Mouse (Mus musculus): ENCODE measurements around the gene Sh3rf1. TPM values are rescaled to one million over a fixed set of nuclear protein-coding genes. Genes with fewer than 3 reads are reported as not detected.

Sh3rf1 gene
- total RNA-seq, 2 experiments from 2014 or later = 8.0 to 8.8 TPM

DNA sequence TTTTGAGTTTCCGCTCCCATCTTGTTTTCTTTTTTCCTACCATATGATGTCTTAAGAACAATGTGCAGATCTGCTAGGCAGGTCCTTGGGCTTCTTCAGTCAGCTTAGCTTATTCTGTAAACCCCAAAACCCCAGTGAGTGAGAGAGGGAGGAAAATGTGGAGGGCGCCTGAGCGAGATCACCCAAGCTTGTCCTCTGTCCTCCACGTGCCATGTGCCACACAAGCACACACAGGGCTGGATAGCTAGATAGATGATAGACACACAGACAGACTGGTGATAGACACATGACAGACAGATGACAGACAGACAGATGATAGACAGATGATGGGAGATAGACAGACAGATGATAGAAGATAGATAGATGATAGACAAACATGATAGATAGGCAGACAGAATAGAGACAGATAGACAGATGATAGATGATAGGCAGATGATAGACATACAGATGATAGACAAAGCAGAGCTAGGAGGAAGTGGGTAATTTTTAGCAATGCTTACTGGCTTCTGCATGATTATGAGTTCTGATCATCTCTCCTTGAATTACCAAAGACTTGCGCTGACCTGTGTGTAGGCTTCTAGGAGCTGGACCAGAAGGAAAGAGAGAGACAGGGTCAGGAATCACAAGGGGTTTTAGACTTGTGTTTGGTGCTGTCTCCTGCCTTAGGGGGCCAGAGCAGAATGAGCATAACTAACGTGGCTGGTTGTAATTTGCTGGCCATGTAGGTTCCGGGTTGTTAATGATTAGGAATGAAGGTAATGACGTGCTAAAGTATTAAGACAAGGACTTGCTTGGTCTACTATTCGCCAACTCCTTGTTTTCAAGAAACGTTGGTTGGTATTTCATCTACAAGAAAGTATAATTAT lies 58.9 kb downstream of the Sh3rf1 start:
- intact Hi-C loops (cut with DNase I) = loop anchor here (5.0 kb wide), 1 partner anchor 55 kb away; no protein-coding TSS in a partner anchor

DNA sequence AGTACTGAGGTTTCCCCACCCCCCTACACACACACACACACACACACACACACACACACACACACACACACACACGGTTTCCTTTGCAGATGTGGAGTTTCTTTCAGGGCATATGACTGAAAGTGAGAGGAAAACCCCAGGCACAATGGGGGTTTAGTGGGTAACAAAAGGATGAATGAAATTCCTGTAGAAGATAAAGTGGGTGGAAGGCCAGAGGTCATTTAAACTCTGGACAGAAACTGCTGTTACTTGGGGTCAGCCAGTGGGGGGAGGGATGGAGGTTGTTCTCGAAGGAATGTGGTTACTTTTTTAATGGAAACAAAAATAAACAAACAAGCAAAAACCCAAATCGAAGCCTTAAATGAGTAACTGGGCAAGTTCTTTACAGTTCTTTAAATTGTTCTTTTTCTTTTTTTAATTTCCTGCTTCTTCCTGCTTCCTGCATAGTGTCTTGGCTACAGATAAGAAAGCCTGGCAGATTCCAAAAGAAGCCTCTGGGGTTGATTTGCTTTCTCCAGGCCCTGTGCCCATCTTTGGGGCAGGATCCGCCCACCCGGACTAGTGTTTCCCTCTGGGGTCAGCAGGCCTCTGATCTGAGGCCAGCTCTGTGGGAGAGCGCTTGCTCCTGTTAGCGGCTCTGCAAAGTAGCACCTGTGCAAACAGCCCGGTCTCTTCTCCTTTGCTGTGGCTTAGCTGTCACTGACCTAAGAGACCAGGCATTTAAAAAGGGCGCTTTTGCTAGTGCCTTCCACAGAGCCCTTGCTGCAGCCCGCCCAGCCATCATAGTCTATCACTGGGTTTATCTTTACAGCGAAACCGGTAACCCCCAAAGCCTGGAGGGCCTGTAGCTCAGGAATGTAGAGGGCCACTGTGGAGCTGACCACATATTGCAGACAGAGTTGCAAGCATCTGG lies 59.8 kb downstream of the Sh3rf1 start:
- DNase-seq = peak; percentile 27 to 28
- intact Hi-C loops (cut with DNase I) = loop anchor here (5.0 kb wide), 1 partner anchor 56 kb away; no protein-coding TSS in a partner anchor

More for the DNA sequence above, 58.9 kb downstream of the Sh3rf1 start:
- no peak for DNase-seq

DNA sequence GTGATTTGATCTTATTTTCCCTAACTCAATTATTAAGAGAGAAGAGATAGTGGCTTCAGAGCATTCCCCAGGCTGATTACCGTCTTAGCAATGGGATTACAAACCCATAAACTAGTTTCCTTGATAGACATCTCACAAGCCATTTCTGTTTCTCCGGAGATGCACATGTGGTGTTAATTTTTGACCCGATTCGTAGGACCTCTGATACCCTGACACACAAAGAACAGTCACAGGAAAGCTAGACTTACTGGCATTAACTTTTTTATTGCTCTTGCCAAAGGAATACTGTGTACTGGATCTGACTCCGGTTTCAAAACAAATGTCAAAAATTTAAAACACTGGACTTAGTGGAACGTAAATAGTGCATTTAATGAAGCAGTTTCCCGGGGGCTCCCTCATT lies 62.2 kb downstream of the Sh3rf1 start:
- no peak for DNase-seq
- intact Hi-C loops (cut with DNase I) = no loop called here

DNA sequence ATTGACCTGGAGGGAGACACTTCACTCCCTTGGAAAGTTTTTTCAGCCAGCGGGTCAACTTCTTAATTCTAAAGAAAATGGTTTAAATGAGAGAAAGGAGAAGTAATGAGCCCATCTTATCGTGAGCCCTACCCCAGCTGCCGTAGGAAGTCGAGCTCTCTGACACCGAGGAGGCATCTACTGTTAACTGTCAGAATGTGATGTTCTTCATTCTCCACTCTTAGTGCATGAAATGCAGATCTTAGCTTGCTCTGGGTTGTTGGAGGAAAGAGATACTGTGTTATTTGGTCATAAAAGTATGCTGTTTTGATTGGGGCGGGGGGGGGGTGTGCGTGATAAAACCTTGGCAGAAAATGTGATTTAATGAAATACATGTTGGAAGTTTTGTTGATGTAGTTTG lies 62.7 kb downstream of the Sh3rf1 start:
- intact Hi-C loops (cut with DNase I) = no loop called here

DNA sequence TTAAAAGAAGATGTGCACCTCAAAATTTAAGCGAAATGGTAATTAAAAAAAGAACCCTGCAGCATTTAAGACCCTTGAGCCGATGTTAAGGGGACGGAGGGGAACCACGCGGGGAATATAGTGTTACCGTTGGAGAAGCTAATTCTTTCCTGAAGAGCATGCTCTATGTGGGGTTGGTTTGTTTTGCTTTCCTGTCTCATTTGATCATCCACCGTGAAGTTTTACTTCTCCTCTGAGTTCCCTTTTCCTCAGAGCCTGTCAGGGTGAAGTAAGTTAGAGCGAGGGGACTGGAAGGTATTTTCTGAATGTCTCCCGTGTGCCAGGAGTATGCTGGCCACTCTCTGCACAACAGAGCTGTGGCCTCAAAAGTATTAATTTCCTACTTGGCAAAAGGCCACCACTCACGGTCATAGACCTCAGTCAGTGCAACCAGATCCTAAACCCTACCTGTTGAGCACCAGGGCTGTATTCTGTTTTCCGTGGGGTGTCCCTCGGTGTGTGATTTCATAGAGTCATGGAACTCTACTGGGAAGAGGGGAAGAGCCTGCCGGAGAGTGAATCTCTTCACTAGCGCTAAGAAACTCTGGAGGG lies 63.2 kb downstream of the Sh3rf1 start:
- intact Hi-C loops (cut with DNase I) = no loop called here
- no peak for DNase-seq

More for the DNA sequence above, 62.7 kb downstream of the Sh3rf1 start:
- DNase-seq = no peak

DNA sequence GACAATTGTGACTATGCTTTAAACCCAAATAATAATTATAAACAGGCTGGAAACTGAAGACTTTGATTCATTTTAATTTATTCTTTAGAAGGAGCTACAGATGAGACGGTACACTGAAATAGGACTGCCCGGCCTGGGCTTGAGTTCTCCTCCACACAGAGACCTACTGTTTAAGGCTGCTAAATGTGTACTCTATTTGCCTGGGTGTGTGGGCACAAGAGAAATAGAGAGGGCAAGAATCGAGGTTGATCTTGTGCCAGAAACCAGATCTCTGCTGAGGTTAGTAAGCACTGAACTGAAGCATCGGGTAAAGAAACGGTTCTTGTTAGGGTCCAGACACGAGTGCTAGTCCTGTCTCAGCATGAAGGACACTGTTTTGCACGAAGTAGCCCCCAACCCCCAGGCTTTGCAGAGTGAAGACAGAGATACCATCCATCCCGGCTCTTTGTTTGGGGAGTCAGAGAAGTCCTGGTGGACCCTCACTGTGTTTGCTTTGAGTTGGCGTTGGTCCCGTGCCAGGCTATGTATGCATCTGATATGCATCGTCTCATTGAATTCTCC lies 64.4 kb downstream of the Sh3rf1 start:
- no peak for DNase-seq
- intact Hi-C loops (cut with DNase I) = no loop called here

DNA sequence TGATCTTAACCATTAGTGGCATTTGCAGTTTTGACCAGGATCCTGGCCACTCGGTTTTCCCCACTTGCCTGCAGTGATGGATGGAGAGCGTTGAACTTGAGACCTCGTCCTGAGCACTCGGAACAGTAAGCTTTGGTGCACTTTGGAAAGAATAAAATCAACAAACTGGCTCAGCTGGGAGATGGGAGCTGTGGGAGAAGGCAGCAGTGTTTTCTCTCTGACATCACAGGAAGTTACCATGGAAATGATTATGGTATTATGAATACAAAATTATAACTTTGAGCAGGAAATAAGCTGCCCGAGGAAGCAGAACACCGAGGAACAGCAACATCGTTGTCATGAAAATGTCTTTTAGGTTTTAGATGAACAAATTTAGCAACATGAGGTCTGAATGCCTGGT lies 65.0 kb downstream of the Sh3rf1 start:
- intact Hi-C loops (cut with DNase I) = no loop called here
- no peak for DNase-seq

DNA sequence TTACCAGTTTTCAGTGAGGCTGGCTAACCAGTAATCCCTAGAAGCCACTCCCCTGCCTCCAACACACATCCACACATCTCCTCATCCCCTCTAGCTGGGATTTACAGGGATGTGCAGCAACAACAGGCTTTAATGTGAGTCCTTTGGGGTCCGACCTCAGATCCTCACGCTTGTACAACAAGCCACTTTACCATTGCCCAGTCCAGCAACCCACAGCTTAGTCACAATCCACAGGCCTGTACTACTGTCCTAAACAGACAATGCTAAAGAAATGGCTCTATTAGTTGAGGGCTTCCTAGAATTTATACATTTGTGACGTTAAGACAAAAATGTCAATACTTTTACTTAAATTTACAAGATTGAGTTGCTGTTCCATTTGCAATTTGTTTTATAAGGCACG lies 71.4 kb downstream of the Sh3rf1 start:
- no peak for DNase-seq
- intact Hi-C loops (cut with DNase I) = no loop called here

DNA sequence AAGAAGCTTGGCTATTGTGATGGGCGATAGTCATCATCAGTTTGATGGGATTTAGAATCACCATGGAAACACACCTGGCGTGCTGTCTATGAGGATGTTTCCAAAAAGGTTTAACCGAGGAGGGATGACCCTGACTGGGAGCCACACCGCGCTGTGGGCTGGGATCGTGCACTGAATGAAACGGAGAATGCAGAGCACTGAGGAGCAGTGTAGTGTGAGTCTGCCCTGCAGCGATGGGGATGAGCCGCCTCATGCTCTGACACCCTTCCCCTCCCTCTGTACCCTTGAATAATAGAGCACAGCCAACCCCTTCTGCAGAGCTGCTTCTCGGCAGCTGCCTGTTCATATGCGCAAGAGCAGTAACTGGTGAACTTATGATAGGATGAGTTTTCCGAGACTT lies 71.8 kb downstream of the Sh3rf1 start:
- intact Hi-C loops (cut with DNase I) = no loop called here
- no peak for DNase-seq

DNA sequence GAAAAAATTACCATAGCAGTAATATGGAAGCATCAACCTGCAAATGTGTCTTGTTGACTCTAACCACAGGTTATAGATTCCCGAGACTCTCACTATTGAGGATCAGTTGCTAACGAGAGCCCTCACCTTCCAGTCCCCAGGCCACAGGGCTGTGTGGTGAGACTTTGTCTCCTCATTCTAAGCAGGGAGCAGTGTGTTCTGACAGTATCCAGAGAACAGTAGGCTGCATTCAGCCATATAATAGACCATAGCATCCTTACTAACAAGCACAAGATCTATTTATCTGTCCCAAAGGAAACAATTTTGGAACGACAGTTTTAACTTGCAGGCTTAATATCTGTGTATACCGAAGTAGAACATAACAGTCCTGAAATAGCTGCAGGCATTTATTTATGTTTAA lies 75.2 kb downstream of the Sh3rf1 start:
- intact Hi-C loops (cut with DNase I) = no loop called here
- no peak for DNase-seq

DNA sequence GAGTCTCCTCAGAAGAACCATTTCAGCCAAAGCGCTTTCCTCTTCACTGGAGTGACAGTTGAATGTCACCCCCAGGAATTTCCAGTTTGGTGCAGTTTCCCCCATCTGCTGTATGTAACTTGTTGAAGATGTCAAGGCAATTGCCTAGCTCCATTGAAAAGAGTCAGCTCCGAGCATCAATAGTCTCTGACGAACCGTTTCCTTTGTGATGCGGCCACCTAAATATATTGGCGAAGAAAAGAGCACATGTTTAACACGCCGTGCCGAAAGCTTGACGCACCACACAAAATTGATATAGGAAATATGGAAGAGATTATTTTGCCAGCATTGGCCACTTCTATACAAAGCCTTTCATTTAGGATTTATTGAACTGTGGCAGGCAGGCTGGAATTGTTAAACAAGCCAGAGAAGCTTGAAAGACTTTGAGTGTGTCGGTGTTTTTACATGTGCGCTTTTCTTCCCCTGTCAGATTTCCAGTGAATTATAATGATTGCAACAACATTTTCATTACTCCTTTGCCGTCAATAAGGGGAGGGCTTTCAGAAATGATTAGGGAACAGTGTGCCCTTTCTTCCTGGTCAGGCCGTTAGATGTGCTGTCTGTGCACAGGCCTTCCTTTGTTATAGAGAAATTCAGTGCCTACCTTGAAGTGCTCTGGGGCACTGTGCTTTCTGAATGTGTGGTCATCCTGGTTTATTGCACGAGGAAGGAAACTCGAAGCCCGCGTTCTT lies 77.8 kb downstream of the Sh3rf1 start:
- intact Hi-C loops (cut with DNase I) = no loop called here
- no peak for DNase-seq

DNA sequence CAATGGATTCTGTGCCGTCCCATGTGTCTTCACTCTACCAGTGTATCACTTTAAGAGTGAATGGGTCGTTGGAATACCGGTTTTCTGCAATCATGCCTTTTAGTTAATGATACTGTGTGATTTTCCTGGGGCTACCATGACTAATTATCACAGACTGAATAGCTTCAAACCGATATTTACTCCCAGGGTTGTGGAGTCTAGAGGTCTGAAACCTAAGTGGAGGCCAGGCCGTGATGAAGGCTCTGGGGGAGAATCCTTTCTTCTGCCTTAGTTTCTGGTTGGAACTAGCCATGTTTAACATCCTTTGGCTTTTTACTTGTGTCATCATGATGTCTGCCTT lies 78.3 kb downstream of the Sh3rf1 start:
- DNase-seq = no peak
- intact Hi-C loops (cut with DNase I) = no loop called here

DNA sequence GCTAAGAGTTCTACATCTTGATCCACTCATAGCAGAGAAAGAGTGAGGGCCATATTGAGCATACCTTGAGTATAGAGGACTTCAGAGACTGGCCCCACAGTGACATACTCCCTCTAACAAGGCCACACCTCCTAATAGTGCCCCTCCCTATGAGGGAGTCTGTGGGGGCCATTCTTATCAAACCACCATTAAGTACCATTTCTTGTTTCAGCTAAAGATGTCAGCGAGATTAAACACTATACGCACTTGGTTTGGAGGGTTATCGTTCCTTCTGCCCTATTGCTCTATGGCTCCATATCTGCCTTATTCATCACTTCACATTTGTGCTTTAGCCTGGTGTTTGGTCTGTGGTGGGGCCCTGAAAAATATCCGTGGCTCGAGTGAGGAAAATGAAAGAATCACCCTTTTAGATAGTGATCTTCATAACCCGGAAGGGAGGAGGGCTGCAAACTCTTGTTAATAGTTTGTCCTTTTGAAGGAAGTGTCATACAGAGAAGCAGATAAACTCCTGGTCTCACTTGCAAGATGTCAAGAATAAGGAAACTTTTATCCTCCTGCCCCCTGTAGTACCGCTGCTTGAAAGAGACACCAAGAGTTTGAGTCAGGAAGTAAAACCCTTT lies 81.9 kb downstream of the Sh3rf1 start:
- intact Hi-C loops (cut with DNase I) = no loop called here
- DNase-seq = no peak

DNA sequence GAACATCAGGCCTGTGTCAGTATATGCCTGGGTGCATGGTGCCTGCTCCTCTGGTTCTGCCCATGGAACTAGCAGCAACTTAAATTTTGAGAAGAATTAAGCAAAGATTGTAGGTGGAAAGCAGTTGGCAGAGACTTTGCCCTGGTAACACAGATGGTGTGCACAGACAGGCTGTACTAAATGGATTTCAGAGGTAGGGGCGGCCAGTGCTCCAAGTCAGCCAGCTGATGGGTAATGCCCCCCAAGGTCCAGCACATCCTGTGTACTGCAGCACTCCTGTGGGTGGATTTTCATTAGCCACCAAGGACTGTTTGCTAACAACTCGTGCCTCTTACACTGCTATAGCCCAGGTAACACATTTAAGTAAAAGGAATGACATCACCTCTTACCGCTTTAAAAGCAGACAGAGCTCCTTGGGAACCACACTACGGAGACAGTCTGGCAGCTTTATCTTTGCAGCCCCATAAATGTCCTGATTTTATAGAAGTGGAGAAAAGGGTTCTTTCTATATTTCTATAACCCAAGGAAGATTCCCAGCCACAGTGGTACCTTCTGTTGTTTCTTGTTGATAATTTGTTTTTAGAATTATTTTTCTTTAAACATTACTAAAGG lies 82.9 kb downstream of the Sh3rf1 start:
- intact Hi-C loops (cut with DNase I) = no loop called here
- DNase-seq = no peak

DNA sequence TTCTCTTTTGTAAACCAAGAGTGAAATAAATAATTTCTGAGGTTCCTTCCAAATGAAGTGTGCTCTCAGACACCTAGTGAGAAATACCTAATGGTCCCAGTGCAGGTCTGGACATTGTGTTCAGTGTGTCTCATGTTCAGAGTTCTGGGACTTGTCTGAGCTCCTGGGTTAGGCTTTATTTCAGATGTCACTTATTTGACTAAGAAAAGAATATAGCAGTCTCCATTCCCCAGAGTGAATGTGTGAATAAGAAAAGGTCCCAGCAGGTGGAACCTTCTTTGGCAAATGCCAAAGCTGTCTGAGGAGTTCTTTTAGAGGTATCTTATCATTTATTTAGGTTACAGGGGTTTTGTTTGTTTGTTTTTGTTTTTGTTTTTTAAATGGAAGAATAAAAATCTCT lies 85.2 kb downstream of the Sh3rf1 start:
- intact Hi-C loops (cut with DNase I) = no loop called here
- no peak for DNase-seq

DNA sequence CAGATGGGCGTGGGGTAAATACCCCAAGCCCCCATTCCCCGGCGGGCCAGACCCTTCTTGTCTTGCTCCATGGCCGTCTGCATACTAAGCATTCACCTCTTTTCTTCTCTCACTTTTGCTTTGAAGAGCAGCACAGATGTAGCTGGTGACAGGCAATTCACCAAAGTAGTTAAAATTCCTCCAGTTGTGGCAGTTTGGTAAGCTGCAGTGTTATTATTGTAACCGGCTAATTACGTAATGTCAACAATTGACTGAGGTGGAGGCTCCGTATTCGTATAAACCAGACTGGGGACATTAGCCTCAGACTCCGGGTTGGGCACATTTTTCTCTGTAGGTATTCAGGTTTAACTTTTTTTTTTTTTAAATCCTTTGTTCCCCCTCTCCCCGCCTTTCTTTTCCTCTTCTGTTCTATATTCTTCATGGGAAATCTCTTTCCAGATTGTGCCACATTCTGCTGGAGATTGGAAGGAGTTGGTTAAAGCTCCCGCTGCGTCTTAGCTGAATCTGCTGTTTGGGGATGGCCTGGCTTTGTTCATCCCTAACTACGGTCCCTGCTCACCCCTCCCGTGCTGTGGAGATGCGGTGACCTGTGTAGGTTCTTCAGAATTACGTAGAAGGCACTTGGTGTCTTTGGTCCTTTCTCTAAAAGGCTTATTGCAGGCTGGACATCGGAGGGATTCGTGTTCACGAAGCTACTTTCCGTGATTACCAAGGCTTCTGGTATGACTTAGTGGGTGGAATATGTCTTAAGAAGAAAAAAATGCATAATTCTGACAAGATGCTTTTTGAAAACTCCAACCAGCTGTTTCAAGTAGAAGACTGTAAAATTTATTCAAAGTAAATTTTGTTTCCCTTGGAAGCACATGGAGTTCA lies 86.1 kb downstream of the Sh3rf1 start:
- intact Hi-C loops (cut with DNase I) = no loop called here
- DNase-seq = no peak

DNA sequence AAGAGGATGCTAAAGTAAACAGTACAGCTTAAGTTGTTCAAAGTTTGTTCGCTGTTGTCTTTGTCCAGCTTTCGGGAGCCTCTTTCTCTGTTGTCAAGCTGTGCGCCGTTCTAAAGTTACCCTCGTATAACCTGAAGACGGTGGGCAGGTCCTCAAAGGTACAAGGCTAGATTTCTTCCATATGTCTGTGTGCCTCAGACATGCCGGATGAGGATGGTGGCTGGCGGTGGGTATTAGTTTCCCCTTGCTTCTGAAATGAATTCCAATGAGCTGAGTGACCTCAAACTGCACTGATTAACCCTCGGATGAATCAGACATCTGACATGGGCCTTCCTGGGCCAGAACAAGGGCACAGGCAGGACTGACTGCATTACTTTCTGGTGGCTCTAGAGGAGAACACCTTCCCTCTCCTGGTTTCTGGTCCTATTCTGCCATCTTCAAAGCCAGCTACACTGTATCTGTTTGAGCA lies 86.8 kb downstream of the Sh3rf1 start:
- intact Hi-C loops (cut with DNase I) = no loop called here
- no peak for DNase-seq

DNA sequence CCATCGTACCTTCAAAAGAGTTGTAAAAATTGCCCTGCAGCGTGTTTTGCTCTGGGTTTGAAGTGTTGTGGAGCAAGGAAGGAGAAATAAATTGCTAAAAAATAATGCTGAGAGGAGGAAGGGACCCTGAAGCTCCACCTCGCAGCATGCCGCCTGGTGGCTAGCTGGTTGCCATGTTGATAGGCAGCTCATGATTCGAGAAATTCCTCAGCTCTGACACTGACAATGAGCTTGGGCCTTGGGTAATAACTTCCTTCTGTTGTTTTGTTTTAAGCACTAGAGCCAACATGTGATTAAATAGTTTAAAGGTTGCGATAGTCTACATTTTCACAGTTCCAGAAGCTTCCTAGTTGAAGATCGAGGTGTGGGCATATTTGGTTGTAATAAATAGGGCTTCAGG lies 89.3 kb downstream of the Sh3rf1 start:
- intact Hi-C loops (cut with DNase I) = no loop called here
- peak in 1 of 2 experiments; percentile 10 for DNase-seq

All from heart, postnatal 14 days (tissue).